Mouse (Mus musculus): ENCODE results near the gene Hist1h2be.
"Not testable (repeated sequence)": the region's sequence is repeated elsewhere in the genome, so short reads cannot be mapped to it uniquely, and the experiment has no call there.

The Hist1h2be gene

GRCm38 (mm10) chr13:23574546-23575170, 46.3 kb downstream of the Hist1h2be start:
- intact Hi-C loops (cut with DNase I), result not testable (repeated sequence)

- intact Hi-C loops (cut with DNase I), result not testable (repeated sequence)
These were observed 46.9 kb downstream of the Hist1h2be start, which contains the start of the genes Hist1h2bf and Hist1h2ad for GRCm38 (mm10) chr13:23573898-23574524. Gene Hist1h2bf (minus strand): TSS chr13:23574196. Gene Hist1h2ad (plus strand): TSS chr13:23574381.

GRCm38 (mm10) chr13:23573034-23573897, 47.7 kb downstream of the Hist1h2be start:
- intact Hi-C loops (cut with DNase I), result not testable (repeated sequence)

GRCm38 (mm10) chr13:23572218-23573033, 48.5 kb downstream of the Hist1h2be start:
- intact Hi-C loops (cut with DNase I), result no loop called here

- intact Hi-C loops (cut with DNase I), result not testable (repeated sequence)
These were observed 49.3 kb downstream of the Hist1h2be start for GRCm38 (mm10) chr13:23571504-23572217.

GRCm38 (mm10) chr13:23571022-23571503, 49.9 kb downstream of the Hist1h2be start, which contains the start of the genes Hist1h2ae and Hist1h2bg:
Gene Hist1h2ae (minus strand): TSS chr13:23571220.
Gene Hist1h2bg (plus strand): TSS chr13:23571396.
- intact Hi-C loops (cut with DNase I), result no loop called here

GRCm38 (mm10) chr13:23570261-23571021, 50.5 kb downstream of the Hist1h2be start:
- intact Hi-C loops (cut with DNase I), result not testable (repeated sequence)

GRCm38 (mm10) chr13:23564482-23564881, 56.4 kb downstream of the Hist1h2be start:
- intact Hi-C loops (cut with DNase I), result no loop called here

GRCm38 (mm10) chr13:23562699-23563462, 58.0 kb downstream of the Hist1h2be start:
- intact Hi-C loops (cut with DNase I), result no loop called here

GRCm38 (mm10) chr13:23561883-23562659, 58.9 kb downstream of the Hist1h2be start, which contains the start of gene Hist1h3e:
Gene Hist1h3e (minus strand): TSS chr13:23562369.
- intact Hi-C loops (cut with DNase I), result not testable (repeated sequence)

- intact Hi-C loops (cut with DNase I), result not testable (repeated sequence)
These were observed 59.4 kb downstream of the Hist1h2be start for GRCm38 (mm10) chr13:23561531-23561882.

GRCm38 (mm10) chr13:23560699-23561098, 60.2 kb downstream of the Hist1h2be start:
- intact Hi-C loops (cut with DNase I), result not testable (repeated sequence)

GRCm38 (mm10) chr13:23556906-23557305, 64.0 kb downstream of the Hist1h2be start:
- intact Hi-C loops (cut with DNase I), result no loop called here

GRCm38 (mm10) chr13:23555839-23556416, 65.0 kb downstream of the Hist1h2be start:
- intact Hi-C loops (cut with DNase I), result no loop called here

- intact Hi-C loops (cut with DNase I), result no loop called here
These were observed 65.7 kb downstream of the Hist1h2be start for GRCm38 (mm10) chr13:23554925-23555838.

- intact Hi-C loops (cut with DNase I), result no loop called here
These were observed 66.5 kb downstream of the Hist1h2be start for GRCm38 (mm10) chr13:23554393-23554792.

Measured in adrenal gland (tissue).